Mouse (Mus musculus) spleen, adult 2 months (tissue): Measurements from ENCODE around the gene Rfx5.
"Not testable (repeated sequence)": the region's sequence is repeated elsewhere in the genome, so short reads cannot be mapped to it uniquely, and the experiment has no call there.

Experiments used
- CTCF ChIP-seq: fragments of 200-500 bp; IDR thresholded peaks from 2 replicates; pipeline ENCODE4 v1.5.1; 2011; ENCODE audit warnings: mild to moderate bottlenecking, inconsistent platforms; ENCODE audit not compliant: insufficient read depth, insufficient read length, insufficient replicate concordance; ENCODE audit errors: extremely low read depth
- POLR2A ChIP-seq: fragments of 200-500 bp; IDR thresholded peaks from 2 replicates; pipeline ENCODE4 v1.6.1; 2011; ENCODE audit warnings: low read depth, low read length, inconsistent platforms

DNA sequence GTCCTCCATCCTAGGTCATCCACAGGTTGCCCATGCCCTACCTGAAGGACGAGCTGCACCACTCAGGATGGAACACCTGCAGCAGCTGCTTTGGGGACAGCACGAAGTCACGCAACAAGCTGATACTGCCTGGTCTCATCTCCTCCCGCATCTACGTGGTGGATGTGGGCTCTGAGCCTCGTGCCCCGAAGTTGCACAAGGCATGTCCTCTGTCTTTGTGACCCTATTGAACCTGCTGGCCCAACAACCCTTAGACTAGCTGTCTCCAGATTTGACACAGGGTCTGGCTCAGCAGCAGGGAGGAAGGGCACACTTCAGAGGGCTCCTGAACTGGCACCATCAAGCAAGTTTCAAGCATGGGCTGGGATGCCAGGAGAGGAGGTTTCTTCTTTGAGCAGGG lies 16.7 kb upstream of the Rfx5 start:
- not testable (repeated sequence) for TF ChIP-seq CTCF, POLR2A
